Mouse (Mus musculus) right cerebral cortex, postnatal 14 days (tissue): ENCODE data around the gene Pde4d.

Experiments
- DNase-seq: peaks from one replicate; pipeline ENCODE4 v3.0.0; 2022

Gene Pde4d

GRCm38 (mm10) chr13:109604017-109604416 is 1154.3 kb downstream of the Pde4d start:
- no peak for DNase-seq

- no peak for DNase-seq
These were observed 1155.4 kb downstream of the Pde4d start for GRCm38 (mm10) chr13:109605140-109605539.

- no peak for DNase-seq
These were observed 1159.5 kb downstream of the Pde4d start for GRCm38 (mm10) chr13:109609106-109609804.

DNA sequence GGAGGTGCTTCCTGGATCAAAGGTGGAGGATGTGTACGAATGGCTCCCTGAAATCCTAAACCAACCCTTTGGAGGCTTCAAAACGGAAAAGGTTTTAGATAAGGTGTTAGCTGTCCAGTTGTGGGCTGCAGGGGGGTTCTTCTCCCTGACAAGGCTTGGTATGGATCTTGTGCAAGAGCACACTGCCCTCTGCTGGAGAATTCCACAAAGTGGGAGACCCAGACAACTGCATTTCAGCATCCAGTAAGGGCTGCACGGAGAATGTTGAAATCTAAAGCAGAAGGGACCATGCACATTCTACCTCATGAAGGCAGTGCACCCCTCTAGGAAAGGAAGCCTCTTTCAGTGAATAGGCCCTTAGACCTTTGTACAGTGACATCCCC is 1160.0 kb downstream of the Pde4d start:
- DNase-seq = peak; percentile 66

- no peak for DNase-seq
These were observed 1161.0 kb downstream of the Pde4d start for GRCm38 (mm10) chr13:109610772-109611171.

- DNase-seq = no peak
These were observed 1165.6 kb downstream of the Pde4d start for GRCm38 (mm10) chr13:109615213-109615784.

DNA sequence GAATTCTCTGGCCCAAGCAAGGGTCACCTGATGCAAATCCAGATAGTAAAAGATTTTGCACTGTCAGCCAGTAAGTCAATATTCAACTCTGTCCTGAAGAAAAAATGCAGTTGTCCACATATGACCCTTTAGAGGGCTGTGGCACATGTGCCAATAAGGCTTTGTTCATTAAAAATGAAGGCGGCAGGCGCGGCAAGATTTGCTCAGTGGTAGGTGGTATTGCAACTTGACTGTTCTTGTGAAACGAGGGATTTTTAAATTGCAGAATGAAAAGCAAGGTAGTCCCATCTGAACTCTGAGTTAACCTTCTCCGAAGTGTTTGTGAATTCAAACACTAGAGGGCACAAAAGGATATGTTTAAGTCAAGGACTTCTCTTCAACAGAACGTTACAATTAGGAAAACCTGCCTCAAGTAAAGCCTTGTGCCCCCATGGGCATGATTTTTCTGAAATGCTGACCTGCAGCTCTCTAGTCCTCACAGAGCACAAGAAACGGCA is 1166.1 kb downstream of the Pde4d start:
- DNase-seq = no peak

DNA sequence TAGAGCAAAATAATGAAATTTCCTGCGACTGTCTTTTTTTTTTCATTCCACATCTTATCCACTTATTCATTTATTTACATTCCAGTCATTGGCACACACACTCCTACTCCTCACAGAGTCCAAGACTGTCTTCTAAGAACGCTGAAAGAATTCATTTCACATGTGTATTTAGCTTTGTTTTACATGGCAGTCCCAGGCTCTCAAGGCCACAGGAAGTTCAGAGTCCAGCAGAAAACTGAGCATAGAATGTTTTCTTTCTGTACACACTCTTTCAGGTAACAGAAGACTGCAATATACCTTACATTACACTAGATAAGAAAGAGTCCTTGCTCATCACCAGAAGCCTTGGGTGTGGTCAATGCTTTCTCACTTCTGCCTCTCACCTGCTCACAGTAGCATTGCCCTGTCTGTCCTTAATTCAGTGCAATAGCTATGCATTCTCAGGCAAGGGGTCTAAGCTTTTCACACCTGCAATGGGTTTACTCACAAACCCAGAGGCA is 1169.5 kb downstream of the Pde4d start:
- no peak for DNase-seq

GRCm38 (mm10) chr13:109622207-109622606 is 1172.5 kb downstream of the Pde4d start:
- DNase-seq = no peak

GRCm38 (mm10) chr13:109623201-109623600 is 1173.5 kb downstream of the Pde4d start:
- no peak for DNase-seq

GRCm38 (mm10) chr13:109624772-109625349 is 1175.1 kb downstream of the Pde4d start:
- DNase-seq = no peak

- no peak for DNase-seq
These were observed 1175.8 kb downstream of the Pde4d start for GRCm38 (mm10) chr13:109625466-109626129.

- DNase-seq = no peak
These were observed 1177.5 kb downstream of the Pde4d start for GRCm38 (mm10) chr13:109627265-109627664.

DNA sequence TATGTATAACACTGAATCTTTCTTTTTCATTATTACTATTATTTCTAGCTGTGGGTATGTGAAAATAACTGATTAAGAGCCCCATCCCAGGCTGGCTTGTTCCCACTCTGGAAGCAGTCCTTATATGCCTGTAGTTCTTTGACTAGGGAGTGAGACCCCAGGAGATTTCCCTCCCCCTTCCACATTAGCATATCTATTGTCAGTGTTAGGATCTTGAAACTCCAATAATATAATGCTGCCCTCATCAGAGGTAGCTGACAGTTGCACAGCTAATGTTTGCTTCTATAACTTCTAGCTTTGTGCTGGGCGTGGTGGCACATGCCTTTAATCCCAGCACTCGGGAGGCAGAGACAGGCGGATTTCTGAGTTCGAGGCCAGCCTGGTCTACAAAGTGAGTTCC is 1178.9 kb downstream of the Pde4d start:
- no peak for DNase-seq

DNA sequence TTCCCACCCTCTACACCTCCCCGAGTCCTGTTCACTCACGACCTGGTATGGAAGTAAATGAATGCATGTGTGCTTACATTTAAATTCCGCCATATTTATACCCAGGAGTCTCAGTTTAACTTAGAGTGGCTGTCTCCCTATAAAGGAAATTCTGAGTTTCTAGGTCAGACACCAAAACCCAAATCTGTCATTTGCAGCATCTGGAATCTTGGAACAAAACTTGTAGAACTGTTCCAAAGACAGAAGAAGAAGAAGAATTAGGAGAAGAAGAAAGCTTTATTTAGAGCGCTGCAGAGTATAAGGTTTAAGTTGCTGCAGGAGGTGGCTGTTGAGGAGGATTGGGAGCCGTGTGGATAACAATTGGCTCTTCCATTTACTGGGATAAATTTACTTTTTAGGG is 1179.5 kb downstream of the Pde4d start:
- no peak for DNase-seq

DNA sequence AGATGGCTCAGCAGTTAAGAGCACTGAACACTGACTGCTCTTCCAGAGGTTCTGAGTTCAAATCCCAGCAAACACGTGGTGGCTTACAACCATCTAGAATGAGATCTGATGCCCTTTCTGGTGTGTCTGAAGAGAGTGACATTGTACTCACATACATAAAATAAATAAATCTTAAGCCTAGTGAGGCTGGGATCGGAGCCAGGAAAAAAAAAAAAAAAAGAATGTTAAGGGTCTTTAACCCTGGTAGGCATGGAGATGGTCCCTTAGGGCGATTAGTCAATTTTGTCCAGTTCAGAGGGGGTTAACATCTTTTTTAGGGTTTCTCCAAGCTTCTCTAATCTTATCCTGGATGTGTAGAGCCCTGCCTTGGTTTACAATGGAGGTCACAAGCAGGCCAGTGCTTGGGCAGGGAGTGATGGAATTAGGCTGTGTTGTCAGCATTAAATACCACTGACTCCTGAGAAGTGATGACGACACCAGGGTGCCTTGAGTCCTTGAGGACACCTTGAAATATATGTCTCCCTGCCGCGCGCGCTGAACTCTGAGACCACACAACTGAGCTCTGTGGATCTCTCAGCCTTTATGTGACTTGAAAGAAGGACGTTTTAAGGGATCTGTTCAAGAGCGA is 1181.8 kb downstream of the Pde4d start:
- no peak for DNase-seq

DNA sequence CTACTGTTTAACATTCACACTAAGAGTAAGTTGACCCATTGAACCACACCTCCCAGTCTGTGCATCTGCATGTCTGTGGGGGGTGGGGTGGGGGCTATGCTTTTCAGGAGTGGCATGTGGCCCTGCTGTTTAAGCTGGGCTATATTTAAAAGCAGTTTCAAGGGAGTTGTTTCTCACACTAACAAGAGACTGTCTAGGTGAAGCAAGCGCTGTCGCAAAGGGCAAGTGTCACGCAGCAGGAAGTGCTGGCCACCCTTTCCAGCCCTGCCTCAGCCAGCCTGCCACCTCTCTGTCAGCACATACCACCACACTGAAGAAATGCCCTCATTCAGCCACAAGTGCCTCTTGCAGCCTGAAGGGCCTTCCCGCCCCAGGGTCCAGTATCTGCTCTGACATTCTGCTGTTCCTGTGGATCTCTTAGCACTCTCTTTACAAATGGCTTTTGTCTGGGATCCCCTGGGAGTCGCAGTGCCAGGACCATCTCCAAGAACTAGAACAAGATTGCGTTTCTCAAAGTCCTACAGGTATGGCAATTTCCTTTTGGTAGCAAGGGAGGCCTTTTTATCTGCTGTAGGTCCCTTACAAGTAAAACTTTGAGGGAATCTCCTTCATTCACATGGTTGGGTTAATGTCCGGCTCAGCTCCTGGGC is 1182.8 kb downstream of the Pde4d start:
- no peak for DNase-seq

DNA sequence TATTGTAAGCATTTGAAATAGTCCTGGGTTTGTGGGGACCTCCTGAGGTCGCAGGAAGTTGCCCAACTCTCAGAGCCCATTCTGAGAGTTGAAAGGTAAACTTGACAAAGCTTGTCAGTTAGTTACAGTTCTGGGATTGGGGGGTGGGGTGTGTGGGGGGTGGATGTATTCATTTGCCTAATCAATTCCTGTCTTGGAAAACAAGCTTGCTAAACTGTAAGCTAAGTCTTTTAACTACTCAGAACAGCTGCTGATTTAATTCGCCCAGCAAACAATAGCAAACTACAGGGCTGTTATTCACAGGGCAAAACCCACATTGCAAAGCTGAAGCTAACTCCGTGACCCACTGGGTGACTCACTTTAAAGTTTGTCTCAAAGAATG is 1183.3 kb downstream of the Pde4d start:
- DNase-seq = no peak

GRCm38 (mm10) chr13:109635901-109636520 is 1186.3 kb downstream of the Pde4d start:
- DNase-seq = peak; percentile 8

GRCm38 (mm10) chr13:109638273-109638672 is 1188.5 kb downstream of the Pde4d start:
- DNase-seq = no peak

DNA sequence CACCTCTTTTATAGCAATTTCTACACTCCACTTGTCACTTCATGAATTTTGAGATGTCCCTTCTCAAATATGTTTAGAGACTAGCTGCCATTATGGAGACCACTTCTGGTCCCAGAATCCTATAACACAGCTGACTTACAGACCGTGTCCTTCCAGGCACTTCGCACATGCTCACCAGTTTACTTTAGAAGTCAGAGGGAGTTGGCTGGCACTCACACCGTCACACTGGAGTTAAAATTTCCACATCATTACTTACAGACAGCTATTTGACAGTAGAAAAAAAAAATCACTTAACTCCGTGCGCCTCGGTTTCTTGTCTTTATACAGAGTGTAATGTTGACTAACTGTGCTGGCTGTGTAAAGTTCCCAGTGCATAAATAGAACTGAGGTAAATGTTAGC is 1189.5 kb downstream of the Pde4d start:
- no peak for DNase-seq

GRCm38 (mm10) chr13:109641562-109641961 is 1191.8 kb downstream of the Pde4d start:
- DNase-seq = no peak
